Mouse (Mus musculus): ENCODE measurements around the gene Clybl. TPM values are rescaled to one million over a fixed set of nuclear protein-coding genes. Genes with fewer than 3 reads are reported as not detected.

The Clybl gene
- total and polyA plus RNA-seq, 3 experiments, result 13.4 to 36.6 TPM; not detected in 1

DNA sequence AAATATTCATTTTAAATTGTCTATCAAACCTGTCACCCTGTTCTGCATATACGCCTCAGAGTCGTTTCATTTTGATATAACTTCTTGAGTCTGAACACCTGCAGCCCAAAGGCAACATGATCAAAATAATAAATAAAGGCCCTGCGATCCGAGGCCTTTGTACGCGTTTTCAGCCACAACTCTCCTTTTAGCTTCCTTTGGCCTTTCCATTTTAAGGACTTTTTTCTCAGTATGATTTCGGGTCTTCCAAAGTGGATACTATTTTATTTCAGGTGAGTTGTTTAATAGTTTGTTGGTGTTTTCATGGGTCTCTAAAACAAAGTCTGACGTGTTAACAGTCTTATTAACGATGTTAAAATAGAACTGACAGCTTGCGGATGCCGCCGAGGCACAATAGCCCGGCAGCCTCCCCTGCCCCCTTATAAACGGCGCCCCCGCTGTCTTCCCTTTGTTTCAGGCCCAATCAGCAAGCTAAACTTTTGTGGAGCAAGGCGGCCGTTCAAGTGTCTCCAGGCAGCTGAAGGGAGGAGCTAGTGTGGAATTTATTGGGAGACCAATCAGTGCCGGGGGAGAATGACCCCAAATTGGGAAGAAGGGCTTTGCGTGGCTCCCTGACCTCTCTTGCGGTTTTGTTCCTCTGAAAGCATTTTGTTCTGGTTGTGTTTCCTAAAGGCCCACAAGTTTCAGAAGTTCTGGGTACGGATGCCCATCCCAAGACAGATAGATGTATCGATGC is 47.5 kb downstream of the Clybl start:
- H3K27me3 ChIP-seq (ENCODE audit: control insufficient read depth in 1 of 2, insufficient read depth in 2 of 2, low read length in 2 of 2), result no peaks in the 10 kb centered on the region

DNA sequence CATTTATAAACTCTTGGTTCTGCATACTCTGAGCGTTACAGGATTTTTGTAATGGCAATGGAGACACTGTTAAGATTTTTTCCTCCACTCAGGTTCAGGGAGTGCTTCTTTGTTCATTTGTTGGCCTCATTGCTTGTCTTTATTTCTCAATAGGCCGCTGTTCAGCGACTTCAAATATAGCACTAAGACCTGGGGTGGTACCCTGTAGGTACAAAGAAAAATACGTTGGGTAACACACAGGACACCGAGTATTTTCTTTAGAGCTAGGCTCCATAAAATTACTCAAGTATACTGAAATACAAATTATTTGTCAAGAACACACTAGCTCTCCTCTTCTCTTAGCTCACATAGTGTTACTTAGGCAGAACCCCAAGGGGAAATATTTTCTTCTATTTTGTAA is 48.5 kb downstream of the Clybl start:
- Histone ChIP-seq H3K9ac (ENCODE audit: control insufficient read depth, low read depth, low read length, poor library complexity, severe bottlenecking) (no peak overlapping the region), H3K9me3 (replicated peaks; ENCODE audit: insufficient read depth, low read length) (no peaks in the 10 kb centered on the region), H3K27ac (ENCODE audit: control insufficient read depth, low read depth, low read length) (no peak overlapping the region), H3K4me1 (ENCODE audit: control insufficient read depth in 1 of 2, insufficient read depth in 2 of 2, low read length in 2 of 2) (peaks cover 9% of the 10 kb centered on the region in 2 experiments), H3K27me3 (ENCODE audit: control insufficient read depth in 1 of 2, insufficient read depth in 2 of 2, low read length in 2 of 2) (no peaks in the 10 kb centered on the region), H3K36me3 (ENCODE audit: control insufficient read depth in 1 of 2, insufficient read depth in 2 of 2, low read length in 2 of 2) (peaks cover 0 to 9% of the 10 kb centered on the region in 2 experiments; a peak in 3 of 4 replicates), H3K79me2 (ENCODE audit: control insufficient read depth, insufficient read depth, low read length, poor library complexity) (no peaks in the 10 kb centered on the region), H3K4me3 (ENCODE audit: control insufficient read depth in 1 of 2, insufficient read depth in 1 of 2, low read depth in 2 of 2, low read length in 2 of 2) (no peak overlapping the region)
- DNase-seq (ENCODE audit: low read depth, low spot score), result no peak
- TF ChIP-seq ZMIZ1 (IDR thresholded peaks at IDR 0.05; ENCODE audit: low read depth, low read length), result no peak
- no peak for TF ChIP-seq JUND (IDR thresholded peaks at IDR 0.05; ENCODE audit: low read depth, low read length)
- no peak for TF ChIP-seq ELF1 (IDR thresholded peaks at IDR 0.05; ENCODE audit: low read depth, low read length)
- TF ChIP-seq UBTF (IDR thresholded peaks at IDR 0.05; ENCODE audit: borderline replicate concordance, insufficient read depth, low read depth, low read length), result no peak
- no peak for TF ChIP-seq POLR2AphosphoS2 (IDR thresholded peaks at IDR 0.05; ENCODE audit: low read length)
- no peak for TF ChIP-seq SIN3A (IDR thresholded peaks at IDR 0.05; ENCODE audit: low read length)

More for the DNA sequence above, 47.5 kb downstream of the Clybl start:
- TF ChIP-seq POLR2A (IDR thresholded peaks at IDR 0.05; ENCODE audit: control insufficient read depth in 1 of 2, insufficient read depth in 1 of 2, low read depth in 1 of 2, low read length in 2 of 2, poor library complexity in 1 of 2), result no peak
- TF ChIP-seq ZMIZ1 (IDR thresholded peaks at IDR 0.05; ENCODE audit: low read depth, low read length), result no peak
- no peak for TF ChIP-seq CHD1 (IDR thresholded peaks at IDR 0.05; ENCODE audit: low read depth, low read length)
- no peak for TF ChIP-seq GATA1 (IDR thresholded peaks at IDR 0.05; ENCODE audit: low read depth, low read length)
- TF ChIP-seq ZC3H11A (IDR thresholded peaks at IDR 0.05; ENCODE audit: low read depth, low read length), result no peak
- TF ChIP-seq KAT2A (conservative IDR thresholded peaks at IDR 0.05; ENCODE audit: low read depth, low read length), result no peak
- no peak for TF ChIP-seq TCF12 (IDR thresholded peaks at IDR 0.05; ENCODE audit: low read depth, low read length)
- no peak for TF ChIP-seq MYB (IDR thresholded peaks at IDR 0.05; ENCODE audit: low read depth, low read length)
- TF ChIP-seq SIN3A (IDR thresholded peaks at IDR 0.05; ENCODE audit: low read length), result no peak
- no peak for TF ChIP-seq NRF1 (IDR thresholded peaks at IDR 0.05; ENCODE audit: insufficient read depth, low read depth, low read length, poor library complexity, severe bottlenecking)
- no peak for TF ChIP-seq CTCF (IDR thresholded peaks at IDR 0.05 in 2 of 3, conservative IDR thresholded peaks at IDR 0.05 in 1 of 3; ENCODE audit: control insufficient read depth in 1 of 3, insufficient read depth in 1 of 3, low read depth in 2 of 3, low read length in 3 of 3, poor library complexity in 1 of 3, severe bottlenecking in 1 of 3)
- TF ChIP-seq ZNF384 (IDR thresholded peaks at IDR 0.05; ENCODE audit: low read depth, low read length), result no peak
- TF ChIP-seq EP300 (IDR thresholded peaks at IDR 0.05; ENCODE audit: low read depth in 1 of 2, low read length in 2 of 2), result no peak
- no peak for TF ChIP-seq JUND (IDR thresholded peaks at IDR 0.05; ENCODE audit: low read depth, low read length)
- no peak for TF ChIP-seq CHD2 (IDR thresholded peaks at IDR 0.05; ENCODE audit: low read length)
- TF ChIP-seq BHLHE40 (IDR thresholded peaks at IDR 0.05; ENCODE audit: borderline replicate concordance, low read depth, low read length), result no peak
- TF ChIP-seq MXI1 (IDR thresholded peaks at IDR 0.05; ENCODE audit: low read depth, low read length), result no peak
- no peak for TF ChIP-seq SMC3 (IDR thresholded peaks at IDR 0.05; ENCODE audit: low read depth, low read length)
- no peak for TF ChIP-seq UBTF (IDR thresholded peaks at IDR 0.05; ENCODE audit: borderline replicate concordance, insufficient read depth, low read depth, low read length)
- TF ChIP-seq ZKSCAN1 (IDR thresholded peaks at IDR 0.05; ENCODE audit: low read depth, low read length), result no peak
- peaks cover 14 to 15% of the 10 kb centered on the region in 2 experiments for H3K4me1 ChIP-seq (ENCODE audit: control insufficient read depth in 1 of 2, insufficient read depth in 2 of 2, low read length in 2 of 2)
- DNase-seq (ENCODE audit: low read depth, low spot score), result no peak
- H3K9me3 ChIP-seq (replicated peaks; ENCODE audit: insufficient read depth, low read length), result no peaks in the 10 kb centered on the region
- H3K27ac ChIP-seq (ENCODE audit: control insufficient read depth, low read depth, low read length), result no peak overlapping the region
- H3K9ac ChIP-seq (ENCODE audit: control insufficient read depth, low read depth, low read length, poor library complexity, severe bottlenecking), result no peak overlapping the region
- H3K36me3 ChIP-seq (ENCODE audit: control insufficient read depth in 1 of 2, insufficient read depth in 2 of 2, low read length in 2 of 2), result peaks cover 0 to 14% of the 10 kb centered on the region in 2 experiments; a peak in 3 of 4 replicates
- H3K79me2 ChIP-seq (ENCODE audit: control insufficient read depth, insufficient read depth, low read length, poor library complexity), result no peaks in the 10 kb centered on the region; the same call in 1 of the 2 replicates
- no peak overlapping the region for H3K4me3 ChIP-seq (ENCODE audit: control insufficient read depth in 1 of 2, insufficient read depth in 1 of 2, low read depth in 2 of 2, low read length in 2 of 2)
